Mouse (Mus musculus) neutrophil, adult 5-6 weeks (primary cell): Measurements from ENCODE around the gene Gnl3. TPM values are rescaled to one million over a fixed set of nuclear protein-coding genes. Genes with fewer than 3 reads are reported as not detected.

Experiments used
- ATAC-seq: fragments of 151-379, 151-347 bp; 2 replicates; pipeline ENCODE4 v1.8.0; 2017; ENCODE audit warnings: mild to moderate bottlenecking, moderate TSS enrichment; ENCODE audit not compliant: insufficient number of reproducible peaks, poor library complexity, low FRiP score, severe bottlenecking; ENCODE audit errors: extremely low read depth
- total RNA-seq: library from RNA; stranded (forward); fragments of 200-1000 nt; gene quantifications from 2 replicates; pipeline ENCODE4 v1.2.3, GENCODE M21; 2017

Gene Gnl3
- 82.4 and 84.8 TPM in 2 replicates for total RNA-seq

DNA sequence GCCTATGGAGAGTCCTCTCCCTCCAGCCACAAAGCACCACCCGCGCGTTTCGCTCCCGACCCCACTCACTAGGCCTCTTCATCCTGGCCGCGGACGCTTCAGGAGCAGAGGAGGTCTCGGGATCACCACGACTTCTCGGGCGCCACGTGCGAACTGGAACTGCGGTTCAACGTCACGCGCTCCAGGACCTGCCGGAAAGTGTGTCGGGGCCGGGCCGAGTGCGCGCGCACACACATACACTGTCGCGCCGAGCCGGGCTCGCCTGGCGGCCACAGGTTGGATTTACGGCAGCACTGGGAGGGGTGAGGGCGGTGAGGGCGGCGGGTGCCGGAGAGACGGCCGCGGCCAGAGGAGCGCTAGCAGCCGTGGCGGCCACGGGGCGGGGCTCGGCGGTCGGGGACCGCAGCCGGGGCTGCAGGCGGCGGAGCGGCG, at the start of gene Gnl3, which contains the start of gene Pbrm1:
Gene Gnl3, minus strand, starts transcription at position 293 of the 432 bp plus-strand sequence.
Gene Pbrm1, plus strand, starts transcription at position 279 of the 432 bp plus-strand sequence.
- peak; percentile 93 for ATAC-seq

DNA sequence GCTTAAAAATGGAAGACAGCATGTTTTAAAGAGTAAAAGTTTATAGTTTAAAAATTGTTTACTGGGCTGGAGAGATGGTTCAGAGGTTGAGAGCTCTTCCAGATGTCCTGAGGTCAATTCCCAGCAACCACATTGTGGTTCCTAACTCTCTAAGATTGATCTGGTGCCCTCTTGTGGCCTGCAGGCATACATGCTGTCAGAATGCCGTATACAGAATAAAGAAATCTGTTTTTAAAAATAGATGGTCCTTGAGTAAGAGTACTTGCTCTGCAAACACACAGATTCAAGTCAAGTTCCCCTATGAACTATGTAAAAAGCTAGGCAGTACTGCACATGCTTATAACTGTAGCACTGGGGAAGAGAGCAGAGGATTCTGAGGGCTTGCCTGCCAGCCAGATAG, 43.3 kb upstream of the Gnl3 start:
- ATAC-seq = no peak

DNA sequence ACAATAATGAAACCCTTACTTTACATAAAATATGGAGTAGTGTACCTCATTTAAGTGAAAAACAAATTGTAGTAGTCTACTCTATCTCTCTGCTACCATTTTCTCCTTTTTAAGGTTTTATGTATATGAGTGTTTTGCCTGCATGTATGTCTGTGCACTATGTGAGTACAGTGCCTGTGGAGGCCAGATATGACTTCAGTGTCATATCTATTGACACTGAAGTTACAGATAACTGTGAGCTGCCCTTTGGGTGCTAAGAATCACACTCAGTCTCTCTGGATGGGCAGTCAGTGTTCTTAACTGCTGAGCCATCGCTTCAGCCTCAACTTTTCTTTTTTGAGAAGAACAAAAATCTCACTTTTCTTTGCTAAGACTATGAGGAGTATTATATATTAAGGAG, 26.9 kb upstream of the Gnl3 start:
- ATAC-seq = no peak

DNA sequence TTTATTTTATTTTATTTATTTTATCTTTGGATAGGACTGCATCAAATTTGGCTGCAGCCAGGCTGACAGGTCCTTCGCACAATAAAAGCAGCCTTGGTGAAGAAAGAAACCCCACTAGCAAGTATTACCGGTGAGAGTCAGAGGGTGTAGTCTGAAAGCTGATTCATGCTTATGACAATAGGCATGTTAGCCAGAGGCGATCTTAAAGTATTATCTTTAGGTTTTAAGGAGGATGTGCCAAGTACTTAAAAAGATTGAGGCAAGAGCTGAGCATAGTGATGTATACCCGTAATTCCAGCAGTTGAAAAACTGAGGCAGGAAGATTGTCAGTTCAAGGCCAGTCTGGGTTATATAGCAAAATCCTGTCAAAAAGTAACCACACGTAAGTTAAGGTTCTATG, 26.3 kb upstream of the Gnl3 start:
- no peak for ATAC-seq

DNA sequence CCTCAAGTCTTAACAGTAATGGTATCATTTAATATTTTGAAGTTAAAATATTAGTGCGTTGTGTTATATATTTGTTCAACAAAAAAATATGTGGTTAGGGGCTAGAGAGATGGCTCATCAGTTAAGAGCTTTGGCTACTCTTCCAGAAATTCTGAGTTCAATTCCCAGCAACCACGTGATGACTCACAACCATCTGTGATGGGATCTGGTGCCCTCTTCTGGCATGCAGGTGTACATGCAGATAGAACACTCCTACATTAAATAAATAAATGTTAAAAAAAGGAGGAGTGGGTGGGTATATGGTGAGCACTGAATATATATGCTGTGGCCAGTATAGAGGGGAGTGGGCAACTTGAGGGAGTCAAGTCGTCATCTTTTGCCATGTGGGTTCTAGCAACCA, 6.8 kb upstream of the Gnl3 start:
- no peak for ATAC-seq

DNA sequence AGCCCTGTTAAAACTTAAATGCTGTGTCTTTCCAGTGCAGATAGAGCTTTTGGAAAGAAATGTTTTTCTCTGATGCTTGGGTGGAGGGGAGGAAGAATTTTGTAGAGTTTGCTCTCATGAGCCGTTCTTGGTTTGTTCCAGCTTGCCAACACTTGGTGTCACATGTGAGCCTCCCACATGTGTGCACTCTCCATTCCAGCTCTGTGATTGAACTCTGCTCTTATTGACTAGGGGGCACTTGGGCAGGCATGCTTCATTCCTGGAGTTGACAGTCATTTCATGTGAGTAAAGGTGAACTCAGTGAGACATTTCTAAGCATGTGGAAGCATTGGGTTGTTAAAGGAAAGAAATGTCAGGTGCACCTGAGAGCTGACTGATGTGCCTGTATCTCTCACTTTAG, 3.6 kb upstream of the Gnl3 start:
- ATAC-seq = no peak

DNA sequence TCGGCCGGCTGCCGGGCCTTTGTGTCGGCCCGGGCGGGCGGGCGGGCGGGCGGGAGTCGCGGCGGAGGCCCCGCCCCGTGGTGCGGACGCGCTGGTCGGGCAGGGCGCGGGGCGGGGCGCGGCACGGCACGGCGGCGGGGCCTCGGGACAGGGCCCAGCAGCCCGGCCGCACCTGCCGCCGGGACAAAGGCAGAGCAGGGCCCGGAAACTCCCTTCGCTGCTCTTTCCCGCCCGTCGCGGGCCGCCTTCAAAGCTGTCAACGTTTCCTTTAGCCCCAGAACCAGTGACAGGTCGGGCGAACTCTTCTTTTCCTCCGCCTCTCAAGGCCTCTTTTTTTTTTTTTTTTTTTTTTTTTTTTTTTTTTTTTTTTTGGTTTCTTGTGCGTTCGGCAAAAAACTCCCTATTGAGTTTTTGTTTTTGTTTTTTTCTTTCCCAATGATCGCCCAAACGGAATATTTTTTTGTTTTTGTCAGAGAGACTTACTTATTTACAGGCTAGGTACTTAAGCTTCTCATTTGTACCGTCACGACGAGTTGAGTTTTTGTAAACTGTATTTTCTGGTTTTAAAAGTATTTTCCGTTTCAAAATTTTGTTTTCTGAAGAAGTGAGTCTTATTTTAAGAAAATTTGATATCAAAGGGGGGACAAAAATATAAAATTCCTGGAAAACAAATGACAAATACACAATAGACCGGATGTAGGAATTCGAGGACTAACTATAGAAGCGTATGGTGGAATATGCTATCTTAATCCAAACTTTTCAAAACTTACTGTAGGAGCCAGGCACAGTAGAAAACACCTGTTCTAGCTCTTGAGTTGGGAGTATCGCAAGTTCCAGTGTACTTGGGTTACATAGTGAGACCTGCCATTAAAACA, 616 bp upstream of the Gnl3 start:
- peak; percentile 74 for ATAC-seq

DNA sequence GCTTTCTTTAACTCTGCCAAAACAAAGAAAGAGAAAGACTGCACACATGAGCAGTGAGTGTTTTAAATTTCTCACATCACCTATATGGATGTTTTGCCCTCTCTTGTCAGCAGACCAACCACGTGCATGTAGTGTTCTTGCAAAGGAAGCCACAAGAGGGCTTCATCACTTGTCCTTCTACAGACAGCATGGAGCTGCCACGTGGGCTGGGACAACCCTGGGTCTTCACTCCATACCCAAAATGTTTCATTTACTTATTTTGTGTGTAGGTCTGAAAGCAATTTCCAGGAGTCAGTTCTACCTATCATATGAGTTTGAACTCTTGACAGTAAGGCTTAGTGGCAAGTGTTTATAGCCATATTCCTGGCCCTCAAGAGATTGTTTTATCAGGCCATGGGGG, 1.1 kb downstream of the Gnl3 start:
- no peak for ATAC-seq

DNA sequence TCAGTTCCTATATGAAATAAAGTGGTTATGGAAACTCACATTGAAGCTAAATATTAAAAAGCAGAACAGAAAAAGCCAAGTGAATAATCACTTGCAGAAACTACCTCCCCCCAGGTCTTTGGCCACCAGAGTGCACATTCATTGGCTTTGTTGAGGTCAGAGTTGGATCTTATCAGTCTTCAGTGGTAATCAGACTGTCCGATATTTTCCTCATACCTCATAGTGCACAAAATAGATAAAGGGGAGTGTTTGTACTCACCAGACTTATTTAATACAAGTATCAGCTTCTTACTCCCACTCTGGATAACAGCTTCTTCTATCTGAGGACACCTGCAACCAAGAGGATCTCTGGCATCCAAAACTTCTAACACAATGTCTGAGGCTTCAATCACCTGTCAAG, 2.9 kb downstream of the Gnl3 start:
- no peak for ATAC-seq

DNA sequence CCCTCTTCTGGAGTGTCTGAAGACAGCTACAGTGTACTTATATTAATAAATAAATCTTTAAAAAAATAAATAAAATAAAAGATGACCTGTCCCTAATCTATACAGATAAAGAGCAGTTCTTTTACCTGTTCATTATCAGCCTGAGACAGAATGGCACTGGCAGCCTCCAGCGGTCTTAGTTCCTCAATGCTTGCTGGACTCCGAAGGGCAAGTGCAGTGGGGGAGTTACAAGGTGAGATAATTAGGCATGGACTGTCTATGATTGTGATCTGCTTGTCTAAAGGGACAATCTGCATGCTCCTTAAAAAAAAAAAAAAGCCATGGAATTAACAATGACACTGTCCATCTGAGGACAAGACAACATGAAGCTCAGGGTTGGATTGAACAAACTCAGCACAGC, 5.0 kb downstream of the Gnl3 start:
- no peak for ATAC-seq

DNA sequence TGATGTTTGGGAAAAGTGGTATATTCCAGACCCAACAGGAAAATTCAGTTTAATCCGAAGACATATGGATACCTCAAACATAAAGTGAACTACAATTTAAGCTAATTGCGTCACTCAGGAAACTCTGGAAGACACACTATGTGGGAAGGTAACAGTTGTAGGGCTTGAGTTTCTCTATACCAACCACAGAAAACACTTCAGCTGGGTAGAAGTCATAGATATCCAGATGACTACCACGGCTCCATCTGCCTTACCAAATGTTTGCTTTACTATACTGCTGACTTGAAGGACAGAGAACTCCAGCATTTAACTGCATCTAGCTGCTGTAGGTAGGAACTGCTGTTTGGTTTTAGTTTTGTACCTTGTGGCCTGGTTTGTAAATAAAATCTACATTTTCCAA, 7.4 kb downstream of the Gnl3 start:
- no peak for ATAC-seq

DNA sequence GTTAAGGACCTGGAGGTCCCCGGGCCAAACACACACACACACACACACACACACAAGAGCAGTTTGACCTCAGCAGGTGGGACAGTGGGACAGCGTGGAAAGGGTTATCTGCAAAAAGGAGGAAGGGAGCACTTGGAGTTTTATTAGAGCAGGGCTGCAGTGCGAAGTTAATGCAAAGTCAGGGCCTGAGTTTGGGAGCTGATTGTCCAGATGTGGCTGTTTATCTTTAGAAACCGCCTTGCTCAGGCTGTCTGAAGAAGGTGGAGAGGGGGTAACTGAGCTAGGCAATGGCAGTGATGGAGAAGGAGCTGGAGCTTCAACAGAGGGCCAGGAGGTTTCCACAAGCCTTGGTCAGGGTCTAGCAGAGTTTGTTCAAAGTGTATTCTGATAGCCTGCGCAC, 12.2 kb downstream of the Gnl3 start:
- ATAC-seq = no peak

DNA sequence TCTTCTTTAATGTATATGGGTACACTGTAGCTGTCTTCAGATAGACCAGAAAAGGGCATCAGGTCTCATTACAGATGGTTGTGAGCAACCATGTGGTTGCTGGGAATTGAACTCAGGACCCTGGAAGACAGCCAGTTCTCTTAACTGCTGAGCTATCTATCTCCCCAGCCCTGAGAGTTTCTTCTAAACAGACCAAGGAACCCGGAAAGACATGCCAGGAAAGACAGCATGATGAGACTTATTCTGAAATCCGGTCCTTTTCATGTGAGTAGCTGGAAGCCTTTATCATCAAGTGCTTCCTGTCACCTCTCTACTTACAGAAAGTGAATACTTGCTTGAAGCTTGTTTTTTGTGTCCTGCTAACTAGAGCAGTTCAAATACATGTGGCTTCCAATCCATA, 14.4 kb downstream of the Gnl3 start:
- ATAC-seq = no peak

DNA sequence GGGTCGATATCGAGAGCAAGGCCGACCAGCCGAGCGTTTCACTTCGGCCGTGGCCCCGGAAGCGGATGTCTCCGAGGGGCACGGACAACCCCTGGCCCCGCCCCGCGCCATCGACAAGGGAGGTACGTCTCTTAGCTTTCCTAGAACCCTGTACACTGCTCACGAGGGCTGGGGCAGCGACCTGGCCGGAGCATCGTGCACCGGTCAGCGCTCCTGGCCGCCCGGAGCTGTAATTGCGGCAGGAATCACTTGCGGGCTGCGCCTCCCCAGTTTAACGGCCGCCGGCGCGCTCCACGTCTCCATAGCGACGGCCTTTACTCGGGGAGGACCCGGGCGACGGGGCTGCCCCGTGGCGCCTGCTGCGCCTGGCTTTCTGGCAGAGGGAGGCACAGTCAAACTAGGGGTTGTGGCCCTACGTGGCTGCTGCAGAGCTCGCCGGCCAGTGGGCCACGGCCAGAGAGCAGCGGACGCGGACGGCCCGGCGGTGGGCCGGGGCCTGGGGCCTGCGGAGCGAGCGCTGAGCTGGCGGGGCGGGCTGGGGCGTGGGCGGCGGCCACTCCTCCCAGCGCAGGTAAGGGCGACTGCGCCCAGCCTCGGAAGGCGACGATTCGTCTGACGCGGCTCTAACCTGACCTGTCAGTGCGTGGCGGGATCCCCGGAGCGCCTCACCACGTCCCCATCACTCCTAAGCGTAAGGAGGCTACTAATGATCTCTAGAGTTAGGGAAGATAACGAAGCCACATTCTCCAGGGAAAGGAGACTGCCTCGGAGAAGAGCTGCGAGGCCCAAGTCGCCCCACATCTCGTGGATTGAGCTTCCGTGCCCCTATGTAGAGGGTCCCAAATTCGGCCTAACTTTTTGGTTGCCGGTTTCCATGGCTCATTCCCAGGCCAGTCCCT, 17.4 kb downstream of the Gnl3 start, which contains the start of the genes Glt8d1 and Spcs1:
Gene Glt8d1, plus strand, starts transcription at position 94 of the 899 bp plus-strand sequence.
Gene Spcs1, minus strand, starts transcription at position 366 of the 899 bp plus-strand sequence.
- peak; percentile 64 for ATAC-seq

DNA sequence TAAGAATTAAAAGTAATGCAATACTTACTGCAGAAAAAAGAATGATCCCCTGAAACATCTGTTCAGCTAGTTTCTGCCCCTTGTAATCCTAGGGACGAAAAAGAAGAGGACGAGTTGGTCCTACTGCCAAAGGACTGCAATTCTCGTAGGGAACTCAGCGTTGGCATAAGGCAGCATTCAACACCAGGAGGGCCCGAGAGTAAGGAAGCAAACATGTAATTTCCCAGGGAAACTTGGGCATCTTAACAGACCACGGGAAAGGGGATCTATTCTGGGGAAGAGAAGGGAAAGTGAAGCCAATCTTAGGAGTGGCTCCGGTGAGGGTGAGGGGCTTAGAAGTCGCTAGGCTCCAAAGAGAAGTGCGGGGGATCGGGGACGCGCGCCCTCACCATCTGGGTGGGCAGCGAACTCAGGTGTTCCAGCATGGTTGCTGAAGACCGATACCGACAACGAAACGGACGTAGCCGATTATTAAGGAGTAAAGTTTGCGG, 18.1 kb downstream of the Gnl3 start:
- no peak for ATAC-seq

DNA sequence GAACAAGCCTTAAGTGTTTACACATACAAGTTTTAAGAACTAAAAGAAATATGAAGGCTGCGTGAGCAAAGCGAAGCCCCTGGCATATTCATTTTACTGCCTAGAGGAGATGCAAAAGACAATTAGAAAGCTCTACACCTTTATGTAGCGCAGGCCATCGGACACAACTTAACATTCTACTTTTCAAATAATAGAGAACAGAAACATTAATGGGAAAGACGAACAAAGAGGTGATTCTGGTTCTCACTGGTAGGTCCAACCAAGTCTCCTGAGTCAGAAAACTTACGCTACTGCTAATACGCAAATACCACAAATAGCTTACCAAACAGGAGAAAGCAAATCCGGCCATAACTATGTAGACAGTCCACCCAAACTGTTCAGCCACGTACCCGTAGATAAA, 18.6 kb downstream of the Gnl3 start:
- no peak for ATAC-seq

DNA sequence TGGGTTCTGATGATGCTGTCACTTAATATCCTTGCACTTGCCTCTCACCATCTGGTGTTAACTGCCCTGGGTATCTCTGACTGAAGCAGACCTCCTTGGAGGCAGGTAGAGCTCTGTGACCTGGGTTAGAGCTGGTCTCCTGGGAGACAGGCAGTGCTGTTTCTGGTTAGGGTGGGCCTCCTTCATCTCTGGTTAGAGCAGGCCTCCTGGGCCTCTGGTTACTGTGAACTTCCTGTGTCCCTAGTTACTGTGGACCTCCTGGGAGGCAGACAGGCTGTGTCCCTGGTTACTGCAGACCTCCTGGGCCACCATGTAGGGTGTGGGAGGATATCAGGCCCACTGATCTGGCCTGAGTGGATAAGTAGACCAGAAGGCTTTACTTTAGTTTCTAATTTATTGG, 22.5 kb downstream of the Gnl3 start:
- no peak for ATAC-seq

DNA sequence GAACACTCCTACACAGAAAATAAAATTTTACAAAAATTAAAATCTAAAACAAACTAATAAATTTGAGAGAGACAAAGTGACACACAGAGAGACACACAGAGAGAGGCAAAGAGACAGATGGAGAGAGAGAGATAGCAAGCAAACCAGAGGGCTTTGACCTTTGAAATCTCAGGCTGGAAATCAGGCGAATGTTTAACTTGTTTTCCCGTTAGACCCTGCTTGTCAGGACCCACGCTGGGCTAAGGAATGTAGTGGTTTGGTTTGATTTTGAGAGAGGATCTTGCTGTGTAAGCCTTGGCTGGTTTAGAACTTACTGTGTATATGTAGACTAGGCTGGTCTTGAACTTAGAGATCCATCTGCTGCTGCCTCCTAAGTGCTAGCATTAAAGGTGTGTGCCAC, 42.7 kb downstream of the Gnl3 start:
- ATAC-seq = no peak

DNA sequence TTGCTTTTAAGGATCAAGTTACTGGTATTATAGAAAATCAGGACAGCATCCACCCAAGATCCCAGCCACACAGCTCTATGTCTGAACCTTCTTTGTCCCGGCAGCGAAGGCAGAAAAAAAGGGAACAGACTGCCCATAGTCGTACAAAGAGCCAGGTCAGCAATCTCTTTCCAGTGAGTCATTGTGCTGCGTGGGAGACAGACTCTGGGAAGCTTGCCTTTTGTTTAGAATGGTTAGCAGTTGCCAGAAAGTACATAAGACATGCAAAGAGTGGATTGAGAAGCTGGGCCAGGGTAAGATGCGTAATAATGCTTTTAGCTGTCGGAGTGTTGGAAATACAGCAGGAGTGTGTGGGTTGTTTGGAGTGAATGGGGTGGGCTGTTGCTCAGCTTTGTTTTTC, 44.7 kb downstream of the Gnl3 start:
- ATAC-seq = no peak
